Mouse (Mus musculus): Measurements from ENCODE around the gene Sh2b3.

Sh2b3 gene

DNA sequence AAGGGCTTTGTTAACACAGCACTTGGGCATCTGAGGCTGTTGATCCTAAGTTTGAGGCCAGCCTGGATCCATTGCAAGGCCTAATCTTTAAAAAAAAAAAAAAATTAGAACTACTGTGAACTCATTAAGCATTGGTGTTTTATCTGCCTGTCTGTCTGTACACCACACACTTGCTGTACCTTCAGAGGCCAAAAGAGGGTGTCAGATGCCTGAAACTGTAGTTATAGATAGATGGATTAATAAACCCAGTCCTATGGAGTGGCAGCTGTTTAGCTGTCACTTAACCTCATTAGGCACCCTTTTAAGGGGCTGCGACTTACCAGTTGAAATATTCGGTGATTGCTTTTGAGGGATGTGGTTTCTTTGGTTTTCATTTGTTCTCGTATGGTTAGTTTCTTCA, 41.6 kb downstream of the Sh2b3 start:
- no peak for DNase-seq (ENCODE audit: low read depth, low spot score)

DNA sequence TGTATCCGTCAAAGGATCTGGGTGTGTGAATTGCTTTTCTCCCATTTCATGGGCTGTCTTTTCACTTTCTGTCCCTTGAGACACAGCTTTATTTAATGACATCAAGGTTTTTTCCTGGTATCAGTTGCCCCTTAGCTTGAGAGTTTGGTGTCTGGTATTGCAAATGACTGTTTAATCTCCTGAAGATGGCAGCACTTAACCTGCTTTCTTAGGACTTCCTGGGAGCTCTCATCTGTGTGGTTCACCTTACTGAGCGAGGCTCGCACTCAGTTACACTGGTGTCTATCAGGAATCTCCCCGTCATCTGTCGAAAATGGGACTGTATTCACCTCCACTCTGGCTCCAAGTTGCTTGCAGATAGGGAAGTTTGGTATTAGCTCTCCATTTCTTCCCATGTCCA, 46.4 kb downstream of the Sh2b3 start:
- no peak for DNase-seq (ENCODE audit: low read depth, low spot score)

- no peak for DNase-seq (ENCODE audit: low read depth, low spot score)
Observed at GRCm38 (mm10) chr5:121783862-121784500, 53.5 kb downstream of the Sh2b3 start.

DNA sequence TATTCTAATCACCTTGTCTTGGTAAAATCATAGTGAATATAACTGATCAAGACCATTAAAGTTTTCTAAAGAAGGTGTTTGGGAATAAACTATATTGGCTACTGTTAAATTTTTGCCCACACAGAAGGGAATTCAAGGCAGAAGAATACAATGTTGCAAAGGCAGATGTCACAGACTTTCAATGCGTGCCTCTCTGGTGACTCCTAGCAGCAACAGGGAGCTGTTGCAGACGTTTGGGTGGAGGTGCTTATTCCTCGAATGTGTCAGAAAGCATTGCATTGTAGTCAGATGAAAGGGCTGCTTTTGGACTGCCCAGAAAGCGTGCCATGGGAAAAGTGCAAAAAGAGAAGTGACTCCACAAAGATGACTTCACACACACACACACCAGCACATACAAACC, 55.0 kb downstream of the Sh2b3 start:
- no peak for DNase-seq (ENCODE audit: low read depth, low spot score)

- no peak for DNase-seq (ENCODE audit: low read depth, low spot score)
Observed at GRCm38 (mm10) chr5:121780180-121780579, 57.3 kb downstream of the Sh2b3 start.

DNA sequence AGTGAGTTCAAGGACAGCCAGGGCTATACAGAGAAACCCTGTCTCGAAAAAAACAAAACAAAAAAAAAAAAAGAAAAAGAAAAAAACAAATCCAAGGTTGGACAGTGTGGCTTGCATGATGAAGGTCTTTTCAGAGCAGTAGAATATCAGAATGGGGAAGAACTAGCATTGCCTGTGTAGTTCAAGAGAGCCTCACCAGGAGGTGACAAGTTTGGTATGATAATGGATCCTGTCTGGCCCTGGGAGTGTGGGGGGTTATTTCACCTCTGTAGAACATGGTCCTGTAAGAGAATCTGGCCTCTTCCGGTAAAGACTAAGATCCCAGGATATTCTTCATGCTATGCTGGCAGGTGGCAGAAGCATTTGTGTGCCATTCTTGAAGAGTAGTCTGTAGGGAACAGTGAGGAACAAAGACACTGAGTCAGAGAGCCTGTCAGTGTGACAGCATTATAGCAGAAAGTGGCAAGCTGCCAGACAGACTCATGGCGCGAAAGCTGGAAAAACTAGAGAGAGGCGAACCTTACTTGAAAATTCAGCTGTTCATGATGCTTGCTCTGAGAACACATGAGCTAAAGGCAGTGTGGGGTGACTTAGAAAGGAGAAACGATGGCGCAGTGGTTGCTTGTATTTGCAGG, 58.8 kb downstream of the Sh2b3 start:
- no peak for DNase-seq (ENCODE audit: low read depth, low spot score)

DNA sequence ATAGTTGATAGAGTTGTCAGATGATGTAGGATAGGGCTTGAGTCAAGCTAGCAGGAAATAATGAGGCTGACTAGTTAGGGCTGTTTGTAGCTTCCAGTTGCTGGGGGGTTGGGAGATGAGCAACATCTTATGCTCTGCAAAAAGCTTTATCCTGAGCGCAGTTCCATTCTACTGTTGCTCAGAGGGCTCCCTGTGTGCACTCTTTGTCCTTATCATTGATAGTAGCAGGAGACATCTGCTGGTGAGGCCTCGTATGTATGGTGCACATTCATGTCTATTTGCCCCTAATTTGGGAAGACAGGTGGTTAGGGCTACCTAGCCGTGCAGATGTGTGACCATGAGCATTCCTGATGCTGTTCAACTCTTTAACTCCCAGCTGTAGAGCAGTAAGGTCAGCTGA, 65.8 kb downstream of the Sh2b3 start:
- DNase-seq (ENCODE audit: low read depth, low spot score): no peak

GRCm38 (mm10) chr5:121769827-121770226, 67.6 kb downstream of the Sh2b3 start:
- no peak for DNase-seq (ENCODE audit: low read depth, low spot score)

DNA sequence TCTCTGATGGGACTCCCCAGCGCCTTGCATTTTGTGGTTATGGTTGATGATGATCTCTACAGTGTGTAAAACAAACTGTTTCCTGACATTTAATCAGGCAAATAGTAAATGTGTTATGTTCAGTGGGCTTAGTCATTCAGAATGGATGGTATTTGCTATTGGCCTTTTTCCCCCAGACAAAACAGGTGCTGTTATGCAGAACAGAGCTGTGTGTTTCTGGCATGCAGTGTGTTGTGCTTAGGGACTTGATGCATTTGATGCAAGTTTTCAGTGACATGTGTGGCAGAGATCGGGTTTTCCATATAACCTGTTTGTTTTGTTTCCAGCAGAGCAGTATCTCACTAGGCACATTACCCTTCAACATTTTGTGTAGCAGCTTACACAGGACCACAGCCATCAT, 69.9 kb downstream of the Sh2b3 start:
- no peak for DNase-seq (ENCODE audit: low read depth, low spot score)

DNA sequence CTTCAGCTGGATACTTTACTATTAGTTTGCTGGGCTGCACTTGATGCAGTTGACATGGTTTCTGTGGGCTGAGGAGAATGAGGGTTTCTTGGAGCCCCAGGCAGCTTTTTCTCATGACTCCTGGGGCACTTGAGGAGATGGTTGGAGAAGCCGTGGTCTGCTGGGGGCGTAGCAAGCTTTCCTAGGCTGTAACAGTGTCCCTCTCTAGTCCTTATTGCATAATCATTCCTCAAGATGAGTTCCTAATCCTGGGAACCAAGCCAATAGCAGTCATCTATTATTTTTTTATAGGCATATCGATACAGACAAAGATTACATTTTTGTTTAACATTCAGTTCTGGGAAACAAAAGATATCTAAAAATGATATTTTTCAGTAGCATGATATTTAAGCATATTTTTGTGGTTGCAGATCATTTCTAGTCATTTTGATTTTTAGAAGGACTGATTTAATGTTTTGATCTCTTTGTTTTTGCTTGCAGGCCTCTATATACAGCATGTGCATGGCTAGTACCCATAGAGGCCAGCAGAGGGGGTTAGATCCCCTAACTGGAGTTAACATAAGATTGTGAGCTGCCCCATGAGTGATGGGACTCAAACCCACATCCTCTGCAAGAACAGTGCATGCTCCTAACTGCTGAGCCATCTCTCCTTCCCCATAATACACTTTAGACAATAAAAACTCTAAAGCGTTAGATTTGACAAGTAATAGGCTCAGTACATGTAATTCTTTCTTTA, 71.2 kb downstream of the Sh2b3 start:
- DNase-seq (ENCODE audit: low read depth, low spot score): no peak
